Mouse (Mus musculus) MEL (cell line): ENCODE results near the gene Pirt.

ENCODE experiments used
- CTCF ChIP-seq, 3 experiments: IDR thresholded peaks in 2 of 3; conservative IDR thresholded peaks in 1 of 3; 2 replicates each; pipeline ENCODE4 v1.5.1; 2011 to 2012; ENCODE audit warnings: low read length in 3 of 3, low read depth in 2 of 3, mild to moderate bottlenecking in 2 of 3, improper control_type of control experiment in 1 of 3, inconsistent platforms in 1 of 3, mixed read lengths in 1 of 3, moderate library complexity in 1 of 3; ENCODE audit not compliant: control insufficient read depth in 1 of 3, insufficient read depth in 1 of 3, poor library complexity in 1 of 3, severe bottlenecking in 1 of 3
- GATA1 ChIP-seq: IDR thresholded peaks from 2 replicates; pipeline ENCODE4 v1.6.1; 2011; ENCODE audit warnings: low read depth, low read length, improper control_type of control experiment
- MAX ChIP-seq: IDR thresholded peaks from 2 replicates; pipeline ENCODE4 v1.6.1; 2011; ENCODE audit warnings: low read length, improper control_type of control experiment
- POLR2A ChIP-seq, 2 experiments: IDR thresholded peaks; 2 replicates each; pipeline ENCODE4 v1.6.1; 2011 to 2012; ENCODE audit warnings: low read length in 2 of 2, mild to moderate bottlenecking in 2 of 2, control low read depth in 1 of 2, improper control_type of control experiment in 1 of 2, low read depth in 1 of 2, moderate library complexity in 1 of 2; ENCODE audit not compliant: control insufficient read depth in 1 of 2, insufficient read depth in 1 of 2, poor library complexity in 1 of 2
- RCOR1 ChIP-seq: IDR thresholded peaks from 2 replicates; pipeline ENCODE4 v1.6.1; 2012; ENCODE audit warnings: low read depth, mild to moderate bottlenecking, inconsistent platforms, low read length, improper control_type of control experiment
- SMC3 ChIP-seq: IDR thresholded peaks from 2 replicates; pipeline ENCODE4 v1.6.1; 2011; ENCODE audit warnings: low read depth, low read length, improper control_type of control experiment

DNA sequence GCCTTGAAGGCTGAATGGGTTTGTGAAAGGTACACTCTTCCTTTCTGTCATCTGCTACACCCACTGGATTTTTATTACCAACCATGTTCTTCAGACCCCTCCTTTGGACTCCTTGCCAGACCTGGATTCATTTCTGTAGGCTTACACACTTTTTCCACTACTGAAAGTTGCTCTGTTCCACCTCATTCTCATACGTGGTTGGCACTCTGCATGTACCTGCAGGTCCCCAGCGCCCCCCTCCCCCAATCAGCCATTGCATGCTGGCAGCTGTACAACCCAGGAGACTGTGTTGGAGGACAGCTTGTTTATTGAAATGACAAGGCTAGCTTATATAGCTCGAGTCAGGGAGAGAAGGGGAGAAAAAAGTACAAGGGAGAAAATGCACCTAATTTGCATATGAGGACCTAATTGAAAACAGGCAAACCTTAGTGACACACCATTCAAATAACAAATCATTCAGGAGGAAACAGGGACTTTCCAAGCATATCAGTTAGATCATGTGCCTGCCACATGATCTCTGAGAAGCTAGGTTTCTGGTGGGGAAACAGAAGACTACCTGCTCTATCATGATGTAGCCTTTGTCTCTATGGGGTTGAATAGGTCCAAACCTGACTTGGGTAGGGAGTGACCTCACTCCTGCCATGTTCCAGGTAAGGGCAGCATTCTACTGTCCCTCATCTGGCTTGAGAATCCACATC is 38.9 kb upstream of the Pirt start:
- TF ChIP-seq GATA1 = no peak
- TF ChIP-seq POLR2A (IDR thresholded peaks at IDR 0.05; ENCODE audit: control insufficient read depth in 1 of 2, insufficient read depth in 1 of 2, low read depth in 1 of 2, low read length in 2 of 2, poor library complexity in 1 of 2) = no peak
- no peak for TF ChIP-seq MAX
- TF ChIP-seq CTCF (IDR thresholded peaks at IDR 0.05 in 2 of 3, conservative IDR thresholded peaks at IDR 0.05 in 1 of 3; ENCODE audit: control insufficient read depth in 1 of 3, insufficient read depth in 1 of 3, low read depth in 2 of 3, low read length in 3 of 3, poor library complexity in 1 of 3, severe bottlenecking in 1 of 3) = no peak
- TF ChIP-seq SMC3 = no peak
- no peak for TF ChIP-seq RCOR1
